Mouse (Mus musculus) gastrocnemius, adult 2 months (tissue): ENCODE measurements around the gene Tmem218. TPM values are rescaled to one million over a fixed set of nuclear protein-coding genes. Genes with fewer than 3 reads are reported as not detected.

Experiments used
- DNase-seq: peaks from one replicate; pipeline ENCODE4 v3.0.0; 2022
- H3K27ac ChIP-seq: fragments of 200-600 bp; 2 replicates; pipeline ENCODE4 v1.8.1; 2022; ENCODE audit warnings: mild to moderate bottlenecking
- H3K4me3 ChIP-seq: fragments of 200-600 bp; 2 replicates; pipeline ENCODE4 v1.8.1; 2022; ENCODE audit warnings: mild to moderate bottlenecking, moderate library complexity
- CTCF ChIP-seq: fragments of 200-600 bp; IDR thresholded peaks from 2 replicates; pipeline ENCODE4 v1.8.1; 2022; ENCODE audit warnings: antibody characterized with exemption, mild to moderate bottlenecking, moderate library complexity
- intact Hi-C: fragments of 180-260 bp; cut with DNase I; formaldehyde crosslinking; loops from one replicate; pipeline ENCODE4 v1.15.1; 2025
- total RNA-seq, 2 experiments: library from RNA; stranded (reverse); gene quantifications; 2 replicates each; pipeline ENCODE4 v1.2.3; 2021

The Tmem218 gene
- total RNA-seq, 2 experiments from 2014 or later = 2.5 to 4.2 TPM

DNA sequence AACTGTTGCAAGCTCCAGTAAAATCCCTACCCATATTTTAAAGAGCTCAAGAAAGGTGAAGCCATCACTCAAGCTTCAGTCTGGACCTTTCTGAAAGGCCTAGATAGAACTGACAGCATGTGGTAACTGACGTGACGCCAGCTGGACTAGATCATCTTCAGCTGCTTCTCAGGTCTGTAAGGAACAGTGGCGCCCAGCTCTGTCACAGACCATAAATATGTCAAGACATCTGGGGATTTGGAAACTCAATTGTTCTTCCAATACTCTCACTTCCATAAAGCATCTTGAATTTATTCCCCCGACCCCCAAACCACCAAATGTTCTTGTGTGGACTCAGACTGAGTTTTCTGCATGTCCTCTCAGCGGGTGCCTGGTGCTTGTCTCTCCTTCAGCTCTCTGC is 7.6 kb upstream of the Tmem218 start:
- Histone ChIP-seq H3K4me3 (no peak overlapping the region), H3K27ac (no peak overlapping the region)
- intact Hi-C loops = no loop called here
- no peak for TF ChIP-seq CTCF
- no peak for DNase-seq

DNA sequence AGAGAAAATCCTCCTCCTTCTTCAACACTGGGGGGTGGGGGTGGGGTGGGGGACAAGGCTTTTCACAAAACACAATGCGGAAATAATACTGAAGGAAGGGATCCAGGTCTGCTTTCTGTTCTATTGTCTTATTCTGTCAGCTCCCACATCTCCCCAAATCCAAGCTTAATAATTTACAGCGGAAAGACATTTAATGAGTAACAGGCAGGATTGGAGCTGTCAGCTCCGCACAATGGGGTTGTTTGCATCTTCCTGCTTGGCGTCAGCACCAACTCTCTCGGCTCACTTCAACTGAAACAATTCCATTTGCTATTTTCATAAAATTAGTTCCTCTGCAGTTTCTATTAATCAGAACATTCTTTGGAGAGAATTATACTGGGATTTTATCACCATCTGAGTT is 4.1 kb upstream of the Tmem218 start:
- intact Hi-C loops = no loop called here
- DNase-seq = no peak
- Histone ChIP-seq H3K4me3 (no peak overlapping the region), H3K27ac (no peak overlapping the region)
- TF ChIP-seq CTCF = no peak

DNA sequence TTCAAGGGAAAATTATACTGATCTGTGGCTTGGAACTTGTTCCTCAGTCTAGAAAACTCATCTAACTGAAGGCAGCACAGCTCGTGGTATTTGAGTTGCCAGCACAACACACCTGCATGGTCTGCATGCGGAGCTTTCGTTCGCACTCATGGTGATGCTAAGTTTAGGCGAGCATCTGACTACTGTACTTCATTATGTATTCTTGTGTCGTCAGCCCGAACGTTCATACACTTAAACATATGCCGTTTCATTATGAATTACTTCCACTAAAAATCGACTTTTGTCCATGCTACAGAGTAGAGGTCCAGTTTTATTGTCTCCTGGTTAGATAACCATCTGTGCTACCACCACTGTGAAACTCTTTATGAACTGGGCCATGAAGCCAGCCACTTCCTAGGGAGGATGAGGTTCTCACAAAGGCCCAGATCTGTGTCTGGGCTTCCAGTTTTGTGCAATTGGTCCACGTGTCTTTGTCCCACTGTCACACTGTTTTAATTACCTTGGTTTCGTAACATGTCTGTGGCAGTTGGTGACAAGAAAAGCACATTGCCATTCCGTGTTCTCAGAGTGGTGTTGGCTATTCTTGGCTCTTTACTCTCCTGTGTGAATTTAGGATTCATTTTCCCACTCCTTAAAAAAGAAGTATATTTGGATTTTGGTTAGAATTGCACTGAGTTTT is 5.2 kb downstream of the Tmem218 start:
- DNase-seq = no peak
- Histone ChIP-seq H3K27ac (no peak overlapping the region), H3K4me3 (no peak overlapping the region)
- intact Hi-C loops = no loop called here
- no peak for TF ChIP-seq CTCF

DNA sequence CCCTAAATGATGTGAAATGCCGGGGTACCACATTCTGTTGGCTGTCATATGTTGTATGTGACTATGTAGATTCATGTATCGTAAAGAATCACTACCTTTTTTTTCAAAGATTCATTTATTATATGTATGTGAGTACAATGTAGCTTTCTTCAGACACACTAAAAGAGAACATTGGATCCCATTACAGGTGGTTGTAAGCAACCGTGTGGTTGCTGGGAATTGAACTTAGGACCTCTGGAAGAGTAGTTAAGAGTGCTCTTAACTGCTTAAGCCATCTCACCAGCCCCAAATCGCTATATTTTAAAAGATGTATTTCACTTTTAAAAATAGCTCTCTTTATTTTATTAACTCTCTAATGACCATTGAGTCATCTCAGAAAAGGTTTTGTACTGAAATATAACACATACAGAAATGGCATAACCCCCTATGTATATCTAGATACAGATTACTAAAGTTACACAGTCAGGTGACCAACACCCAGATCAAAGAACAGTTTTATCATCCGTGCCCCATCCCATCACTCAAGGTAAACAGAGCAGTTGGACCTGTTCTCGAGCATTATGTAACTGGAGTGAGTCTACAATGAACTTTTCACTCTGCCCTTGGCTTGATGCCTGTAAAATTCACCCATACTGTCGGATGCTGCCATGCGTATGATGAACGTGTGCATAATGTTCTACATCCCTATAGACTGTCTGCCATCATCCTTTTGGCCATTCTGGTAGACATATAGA is 6.5 kb downstream of the Tmem218 start:
- intact Hi-C loops = no loop called here
- TF ChIP-seq CTCF = no peak

GRCm38 (mm10) chr9:37220755-37221154 is 12.7 kb downstream of the Tmem218 start:
- intact Hi-C loops = no loop called here
- no peak for DNase-seq
- TF ChIP-seq CTCF = no peak
- H3K4me3 ChIP-seq = no peak overlapping the region
- no peak overlapping the region for H3K27ac ChIP-seq

More for the DNA sequence above, 6.5 kb downstream of the Tmem218 start:
- Histone ChIP-seq H3K4me3 (no peak overlapping the region), H3K27ac (no peak overlapping the region)
- DNase-seq = no peak

- Histone ChIP-seq H3K4me3 (no peak overlapping the region), H3K27ac (no peak overlapping the region)
- DNase-seq = no peak
- intact Hi-C loops = no loop called here
- TF ChIP-seq CTCF = no peak
These were observed 17.6 kb downstream of the Tmem218 start for GRCm38 (mm10) chr9:37225581-37225980.

GRCm38 (mm10) chr9:37229880-37230325 is 21.9 kb downstream of the Tmem218 start:
- no peak overlapping the region for H3K27ac ChIP-seq
- DNase-seq = peak; percentile 59
- H3K4me3 ChIP-seq = no peak overlapping the region
- intact Hi-C loops = loop anchor here (1.0 to 5.0 kb wide), 3 partner anchors 53 to 335 kb away; no protein-coding TSS in a partner anchor
- peak; percentile 98; the same call in 1 of the 2 replicates for TF ChIP-seq CTCF

GRCm38 (mm10) chr9:37230486-37231195 is 22.6 kb downstream of the Tmem218 start:
- intact Hi-C loops = loop anchor here (1.0 to 5.0 kb wide), 3 partner anchors 53 to 335 kb away; no protein-coding TSS in a partner anchor
- DNase-seq = no peak
- Histone ChIP-seq H3K4me3 (no peak overlapping the region), H3K27ac (no peak overlapping the region)
- TF ChIP-seq CTCF = no peak

DNA sequence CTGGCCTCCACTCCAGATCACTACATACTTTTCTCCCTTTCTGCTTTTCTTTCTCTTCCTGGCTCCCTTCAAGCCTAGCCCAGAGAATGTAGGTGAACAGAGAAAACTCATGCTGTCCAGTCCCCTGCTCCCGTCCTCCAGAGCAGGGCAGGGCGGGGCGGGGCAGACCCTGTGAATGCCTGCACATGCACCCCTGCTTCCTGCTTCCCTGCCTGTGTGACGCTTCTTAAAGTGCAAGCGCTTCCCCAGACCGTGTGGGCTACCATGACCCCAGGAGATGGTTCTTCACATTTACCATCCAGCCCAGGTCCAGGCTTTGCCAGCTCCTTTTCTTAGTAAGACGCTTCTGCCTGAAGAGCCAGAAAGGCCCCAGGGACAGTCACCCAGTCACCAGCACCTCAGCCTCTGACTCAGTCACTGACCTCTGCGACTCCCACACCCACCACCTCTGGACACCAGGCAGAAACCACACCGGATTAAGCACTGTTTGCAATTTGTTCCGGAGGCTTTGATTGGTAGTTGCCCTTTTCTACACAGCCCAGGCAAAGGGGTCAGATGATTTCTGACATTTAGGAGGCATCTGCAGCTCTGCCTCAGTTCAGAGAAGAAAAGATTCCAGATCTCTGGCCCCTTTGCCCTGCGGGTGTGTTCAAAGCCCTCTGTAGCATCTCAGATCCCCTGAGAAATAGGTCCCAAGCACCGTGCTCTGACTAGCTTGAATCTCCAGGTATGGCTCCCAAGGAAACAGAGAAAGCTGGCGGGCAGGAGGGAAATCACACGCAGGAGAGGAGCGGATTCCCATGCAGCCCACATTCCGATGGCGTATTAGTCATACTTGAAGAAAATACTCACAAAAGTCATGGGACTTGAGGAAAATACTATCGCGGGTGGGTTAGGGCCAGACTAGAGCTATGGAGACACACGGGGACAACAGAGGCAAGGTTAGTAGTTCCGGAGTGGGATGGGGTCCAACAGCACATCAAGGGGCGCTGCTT is 24.5 kb downstream of the Tmem218 start:
- TF ChIP-seq CTCF = no peak
- no peak for DNase-seq
- intact Hi-C loops = loop anchor here (5.0 kb wide), 1 partner anchor 260 kb away; no protein-coding TSS in a partner anchor
- H3K4me3 ChIP-seq = no peak overlapping the region
- H3K27ac ChIP-seq = no peak overlapping the region

GRCm38 (mm10) chr9:37235951-37236737 is 28.1 kb downstream of the Tmem218 start:
- no peak overlapping the region for H3K27ac ChIP-seq
- DNase-seq = no peak
- TF ChIP-seq CTCF = no peak
- intact Hi-C loops = no loop called here
- no peak overlapping the region for H3K4me3 ChIP-seq

DNA sequence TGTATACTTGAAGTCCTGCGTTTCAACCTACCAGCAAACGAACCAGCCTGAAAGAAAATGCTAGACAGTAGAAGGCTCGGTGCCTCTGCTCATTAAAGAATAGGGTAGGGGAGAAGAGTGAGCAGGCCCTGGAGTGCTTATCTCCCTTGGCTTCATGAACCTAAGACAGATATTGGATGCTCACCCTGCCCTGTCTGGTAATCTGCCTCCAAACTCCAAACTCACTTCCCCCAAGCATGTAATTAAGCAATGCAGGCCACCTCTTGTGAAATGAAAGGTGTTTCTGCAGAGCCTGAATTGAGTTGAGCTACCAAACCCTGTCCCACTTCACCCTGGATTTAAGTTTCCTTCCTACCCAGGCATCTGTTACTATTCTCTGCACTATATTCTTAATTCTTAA is 34.7 kb downstream of the Tmem218 start:
- TF ChIP-seq CTCF = no peak
- no peak overlapping the region for H3K4me3 ChIP-seq
- intact Hi-C loops = no loop called here
- DNase-seq = no peak
- no peak overlapping the region for H3K27ac ChIP-seq
